Mouse (Mus musculus) layer of hippocampus, postnatal 36 days (tissue): Measurements from ENCODE around the gene Slc4a5. TPM values are rescaled to one million over a fixed set of nuclear protein-coding genes. Genes with fewer than 3 reads are reported as not detected.

Experiments
- DNase-seq, 2 experiments: peaks; one replicate each; pipeline ENCODE4 v3.0.0; 2022
- total RNA-seq, 2 experiments: library from RNA; stranded (reverse); gene quantifications; 2 replicates each; pipeline ENCODE4 v1.2.3; 2021

Gene Slc4a5
- total RNA-seq, 2 experiments from 2014 or later = 0.57 to 2.8 TPM

DNA sequence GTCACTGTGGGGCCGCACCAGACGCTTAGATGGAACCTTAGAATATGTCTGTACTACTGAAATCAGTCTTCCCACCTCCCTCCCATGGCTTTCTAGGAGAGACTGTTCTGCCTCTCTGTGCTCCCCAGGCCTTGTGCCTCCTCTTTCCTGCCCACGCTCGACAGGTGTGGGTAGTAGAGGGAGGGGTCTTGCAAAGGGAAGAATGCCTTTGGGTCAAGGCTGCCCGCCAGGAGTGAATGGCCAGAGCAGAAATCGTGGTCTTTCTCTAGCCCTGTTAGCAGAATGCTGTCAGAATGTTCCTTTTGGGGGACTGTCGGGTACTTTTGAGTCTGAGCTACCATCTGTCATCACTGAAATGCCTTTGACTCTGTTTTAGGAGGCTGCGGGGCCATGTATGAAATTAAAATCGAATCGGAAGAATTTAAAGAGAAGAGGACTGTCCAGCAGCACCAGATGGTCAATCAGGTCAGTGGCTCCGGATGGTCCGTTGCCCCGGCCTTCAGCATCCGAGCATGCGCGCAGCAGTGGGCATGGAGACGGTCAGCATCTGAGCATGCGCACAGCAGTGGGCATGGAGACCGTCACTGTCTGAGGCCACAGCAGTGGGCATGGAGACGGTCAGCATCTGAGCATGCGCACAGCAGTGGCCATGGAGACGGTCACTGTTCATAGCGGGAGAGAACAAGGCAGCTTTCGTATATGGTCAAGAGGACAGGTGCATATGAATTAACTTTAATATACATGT lies 133.2 kb downstream of the Slc4a5 start:
- DNase-seq = no peak

Other genes with a start within 250 kb of the Slc4a5 start
- gene Dok1, start 186.4 kb upstream of the Slc4a5 start, total RNA-seq = 1 to 10 TPM; 2.5 to 2.6 TPM
- gene Loxl3, start 185.7 kb upstream of the Slc4a5 start, total RNA-seq = 1 to 10 TPM; 4.1 to 5.4 TPM
- 100 to 1,000 TPM; 121 to 142 TPM for gene Aup1, start 165.3 kb upstream of the Slc4a5 start, total RNA-seq
- 10 to 100 TPM; 47.1 to 49.0 TPM for gene Htra2, start 164.6 kb upstream of the Slc4a5 start, total RNA-seq
- gene Dqx1, start 162.0 kb upstream of the Slc4a5 start, total RNA-seq = under 1 TPM; 0.40 to 0.94 TPM
- not detected for gene Tlx2, start 149.5 kb upstream of the Slc4a5 start, total RNA-seq
- 10 to 100 TPM; 33.9 to 34.9 TPM for gene Pcgf1, start 142.0 kb upstream of the Slc4a5 start, total RNA-seq
- under 1 TPM in 1 of 2 experiments, not detected in 1; 0.48 TPM for gene Lbx2, start 133.5 kb upstream of the Slc4a5 start, total RNA-seq
- 1 to 10 TPM; 8.0 to 8.2 TPM for gene Ccdc142, start 118.2 kb upstream of the Slc4a5 start, total RNA-seq
- gene Gm42688, start 118.2 kb upstream of the Slc4a5 start, total RNA-seq = 1 to 10 TPM; 5.8 to 7.0 TPM
- 10 to 100 TPM; 64.4 to 69.9 TPM for gene Mrpl53, start 110.8 kb upstream of the Slc4a5 start, total RNA-seq
- 10 to 100 TPM; 28.0 to 28.9 TPM for gene Mogs, start 104.3 kb upstream of the Slc4a5 start, total RNA-seq
- gene Wbp1, start 98.3 kb upstream of the Slc4a5 start, total RNA-seq = 10 to 100 TPM; 58.2 to 61.4 TPM
- 10 to 100 TPM; 21.2 to 23.5 TPM for gene Ino80b, start 94.4 kb upstream of the Slc4a5 start, total RNA-seq
- gene Rtkn, start 84.4 kb upstream of the Slc4a5 start, total RNA-seq = 10 to 100 TPM; 75.9 to 90.3 TPM
- gene Wdr54, start 63.4 kb upstream of the Slc4a5 start, total RNA-seq = 10 to 100 TPM; 24.2 to 25.3 TPM
- gene 1700003E16Rik, start 63.4 kb upstream of the Slc4a5 start, total RNA-seq = 10 to 100 TPM; 23.4 to 24.0 TPM
- 100 to 1,000 TPM; 384 to 404 TPM for gene Dctn1, start 53.9 kb upstream of the Slc4a5 start, total RNA-seq
- 1 to 10 TPM; 6.1 to 6.7 TPM for gene Mthfd2, start 106.1 kb downstream of the Slc4a5 start, total RNA-seq
- gene Mob1a, start 106.2 kb downstream of the Slc4a5 start, total RNA-seq = 10 to 100 TPM; 21.6 to 21.7 TPM
- gene Bola3, start 129.3 kb downstream of the Slc4a5 start, total RNA-seq = 10 to 100 TPM; 51.1 to 55.5 TPM
- 10 to 100 TPM; 58.9 to 67.8 TPM for gene Tet3, start 239.3 kb downstream of the Slc4a5 start, total RNA-seq